Mouse (Mus musculus): ENCODE results near the gene Zfp217. TPM values are rescaled to one million over a fixed set of nuclear protein-coding genes. Genes with fewer than 3 reads are reported as not detected.

Zfp217 gene
- polyA plus RNA-seq, 1 experiment from 2014 or later, result 2.3 TPM

GRCm38 (mm10) chr2:170157280-170158200 lies 9.6 kb upstream of the Zfp217 start:
- Histone ChIP-seq H3K27me3 (0 out of 2 replicates have a peak, but pooled peaks cover 3% of the 10 kb centered on the region), H3K4me1 (replicated peaks) (peaks cover 25% of the 10 kb centered on the region), H3K9ac (no peak overlapping the region), H3K4me3 (no peak overlapping the region), H3K36me3 (no peaks in the 10 kb centered on the region), H3K27ac (no peak overlapping the region), H3K9me3 (no peaks in the 10 kb centered on the region), H3K4me2 (no peak overlapping the region)
- no peak for ATAC-seq (ENCODE audit: low FRiP score)
- 53% methylated on average over 11 of the region's 11 CpGs for WGBS

- Histone ChIP-seq H3K9me3 (no peaks in the 10 kb centered on the region), H3K27ac (0 out of 2 replicates have a peak overlapping the region, but pooled peaks have one; percentile 24), H3K4me2 (peak overlapping the region; percentile 56), H3K4me1 (replicated peaks) (peaks cover 25% of the 10 kb centered on the region), H3K9ac (peak overlapping the region; percentile 58), H3K27me3 (0 out of 2 replicates have a peak, but pooled peaks cover 3% of the 10 kb centered on the region), H3K36me3 (no peaks in the 10 kb centered on the region), H3K4me3 (peak overlapping the region; percentile 29)
- 12% methylated on average over 18 of the region's 18 CpGs for WGBS
- ATAC-seq (ENCODE audit: low FRiP score), result peak; percentile 61; the same call in 1 of the 2 replicates
Measured at GRCm38 (mm10) chr2:170155089-170155740, 7.3 kb upstream of the Zfp217 start.

DNA sequence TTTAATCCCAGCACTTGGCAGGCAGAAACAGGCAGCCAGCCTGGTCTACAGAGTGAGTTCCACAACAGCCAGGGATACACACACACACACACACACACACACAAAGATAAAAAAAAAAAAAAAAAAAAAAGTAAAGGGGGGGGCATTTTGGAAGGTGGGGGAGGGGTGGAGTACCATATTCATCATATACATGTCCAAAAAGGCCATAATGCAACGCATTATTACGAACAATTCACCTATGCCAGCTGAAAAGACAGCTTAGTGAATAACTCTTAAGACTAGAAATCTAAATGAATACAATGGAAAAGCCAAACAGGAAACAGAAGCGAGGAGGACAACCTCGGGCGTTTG lies 6.8 kb upstream of the Zfp217 start:
- 0 out of 2 replicates have a peak, but pooled peaks cover 3% of the 10 kb centered on the region for H3K27me3 ChIP-seq
- H3K9me3 ChIP-seq, result no peaks in the 10 kb centered on the region
- no peak for ATAC-seq (ENCODE audit: low FRiP score)
- peaks cover 25% of the 10 kb centered on the region for H3K4me1 ChIP-seq (replicated peaks)
- peak overlapping the region; percentile 56 for H3K4me2 ChIP-seq
- peak overlapping the region; percentile 58 for H3K9ac ChIP-seq
- H3K36me3 ChIP-seq, result no peaks in the 10 kb centered on the region
- H3K27ac ChIP-seq, result no peak overlapping the region
- WGBS, result 15% methylated on average over 5 of the region's 5 CpGs
- peak overlapping the region; percentile 29 for H3K4me3 ChIP-seq

DNA sequence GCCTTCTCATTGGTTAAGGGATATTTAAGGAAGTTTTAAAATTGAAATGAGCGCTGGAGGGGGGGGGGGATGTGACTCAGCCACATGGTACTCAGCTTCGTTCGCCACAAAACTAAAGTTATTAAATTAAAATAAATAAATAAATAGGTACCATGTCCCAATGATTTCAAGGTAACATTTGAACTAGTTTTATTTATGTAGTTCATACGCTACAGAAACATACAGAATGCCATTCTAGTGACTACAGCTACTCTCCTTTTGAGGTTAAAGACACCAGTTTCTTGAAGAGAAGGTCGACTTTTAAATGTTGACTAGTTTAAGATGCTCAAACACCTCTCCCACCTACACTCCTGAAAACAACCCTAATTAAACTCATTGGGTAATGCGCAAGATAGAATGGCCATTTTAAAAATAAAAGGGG lies 6.4 kb upstream of the Zfp217 start:
- ATAC-seq (ENCODE audit: low FRiP score), result no peak
- Histone ChIP-seq H3K27ac (no peak overlapping the region), H3K4me2 (peak overlapping the region; percentile 56), H3K4me3 (no peak overlapping the region), H3K27me3 (0 out of 2 replicates have a peak, but pooled peaks cover 3% of the 10 kb centered on the region), H3K4me1 (replicated peaks) (peaks cover 25% of the 10 kb centered on the region), H3K9me3 (no peaks in the 10 kb centered on the region), H3K9ac (no peak overlapping the region), H3K36me3 (no peaks in the 10 kb centered on the region)
- WGBS, result 21% methylated on average over 6 of the region's 6 CpGs

DNA sequence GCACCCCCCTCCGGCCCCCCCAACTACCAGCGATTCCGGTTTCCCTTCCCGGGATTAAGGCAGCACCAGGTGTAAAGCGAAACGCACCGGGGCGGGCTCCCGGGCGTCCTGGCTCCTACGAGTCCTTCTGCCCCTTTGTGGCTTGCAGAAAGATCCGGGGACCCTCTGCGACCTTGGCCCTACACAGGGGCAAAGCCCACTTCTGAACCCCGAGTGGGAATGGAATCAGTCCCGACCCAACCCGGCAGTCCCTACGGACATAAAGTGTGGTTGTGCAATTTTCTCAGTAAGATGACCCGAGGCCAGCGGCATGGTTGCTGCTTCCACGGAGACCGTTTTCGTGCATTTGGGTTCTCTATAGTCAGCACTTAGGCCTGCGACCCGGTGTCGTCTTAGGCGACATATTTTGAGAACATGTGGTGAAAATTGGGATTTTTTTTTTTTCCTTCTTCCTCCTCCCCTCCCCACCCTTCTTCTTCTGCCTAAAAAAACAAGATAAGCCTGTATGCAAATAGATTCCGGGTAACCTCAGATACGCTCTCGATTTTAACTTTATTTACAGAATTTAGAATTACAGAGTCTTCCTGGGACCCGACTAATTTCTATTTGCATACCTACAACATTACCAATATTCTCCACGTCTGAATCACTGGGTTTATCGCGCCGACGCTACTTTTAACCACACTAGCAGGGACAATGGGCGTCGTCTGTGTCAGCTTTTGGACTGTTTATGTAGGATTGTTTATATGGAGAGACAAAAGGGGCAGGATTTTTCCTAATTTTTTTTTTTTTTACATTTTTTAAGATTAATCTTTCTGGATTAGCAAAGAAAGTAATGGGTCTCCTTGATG lies 5.7 kb upstream of the Zfp217 start:
- Histone ChIP-seq H3K4me3 (peak overlapping the region; percentile 31), H3K4me1 (replicated peaks) (peaks cover 25% of the 10 kb centered on the region), H3K9me3 (no peaks in the 10 kb centered on the region), H3K36me3 (no peaks in the 10 kb centered on the region), H3K4me2 (peak overlapping the region; percentile 56), H3K27ac (no peak overlapping the region), H3K27me3 (0 out of 2 replicates have a peak, but pooled peaks cover 3% of the 10 kb centered on the region), H3K9ac (peak overlapping the region; percentile 49)
- no peak for ATAC-seq (ENCODE audit: low FRiP score)
- WGBS, result 2% methylated on average over 37 of the region's 37 CpGs

- H3K36me3 ChIP-seq, result no peaks in the 10 kb centered on the region
- WGBS, result 33% methylated on average over 7 of the region's 7 CpGs
- no peak for ATAC-seq (ENCODE audit: low FRiP score)
- no peak overlapping the region for H3K4me3 ChIP-seq
- no peak overlapping the region for H3K27ac ChIP-seq
- H3K9me3 ChIP-seq, result no peaks in the 10 kb centered on the region
- 0 out of 2 replicates have a peak, but pooled peaks cover 3% of the 10 kb centered on the region for H3K27me3 ChIP-seq
- H3K4me2 ChIP-seq, result no peak overlapping the region; the same call in 1 of the 2 replicates
- no peak overlapping the region for H3K9ac ChIP-seq
- H3K4me1 ChIP-seq (replicated peaks), result peaks cover 25% of the 10 kb centered on the region
Measured at GRCm38 (mm10) chr2:170152856-170153255, 5.0 kb upstream of the Zfp217 start.

DNA sequence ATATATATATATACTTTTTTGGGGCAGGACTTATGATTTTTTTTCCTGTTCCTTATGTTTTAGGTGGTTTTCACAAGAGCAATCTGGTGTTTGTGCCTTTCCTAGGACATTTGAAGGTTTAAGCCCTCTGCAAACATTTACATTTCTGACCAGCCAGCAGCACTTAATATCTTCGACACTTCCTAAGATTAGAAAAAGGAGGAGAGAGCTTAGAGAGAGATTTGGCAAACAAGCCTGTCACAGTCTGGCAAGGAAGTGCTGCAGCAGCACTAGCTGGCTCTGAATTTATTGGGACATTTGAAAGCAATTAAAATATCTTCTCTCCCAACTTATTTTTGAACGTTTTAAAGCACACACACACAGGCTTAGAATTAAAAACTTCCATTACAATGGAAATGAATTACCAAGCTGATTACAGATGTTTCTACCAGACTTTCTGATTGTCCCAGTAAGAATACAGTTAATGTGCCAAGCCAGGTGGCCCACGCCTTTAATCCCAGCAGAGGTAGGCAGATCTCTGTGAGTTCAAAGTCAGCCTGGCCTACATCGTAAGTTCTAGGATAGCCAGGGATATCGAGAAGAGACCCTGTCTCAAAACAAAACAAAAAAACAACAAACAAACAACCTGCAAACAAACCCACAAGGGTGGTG lies 4.3 kb upstream of the Zfp217 start:
- Histone ChIP-seq H3K4me3 (no peak overlapping the region), H3K27ac (no peak overlapping the region), H3K4me2 (no peak overlapping the region), H3K27me3 (0 out of 2 replicates have a peak, but pooled peaks cover 3% of the 10 kb centered on the region), H3K9ac (no peak overlapping the region), H3K4me1 (replicated peaks) (peaks cover 25% of the 10 kb centered on the region), H3K36me3 (no peaks in the 10 kb centered on the region), H3K9me3 (no peaks in the 10 kb centered on the region)
- no peak for ATAC-seq (ENCODE audit: low FRiP score)
- 75% methylated on average over 5 of the region's 5 CpGs for WGBS

DNA sequence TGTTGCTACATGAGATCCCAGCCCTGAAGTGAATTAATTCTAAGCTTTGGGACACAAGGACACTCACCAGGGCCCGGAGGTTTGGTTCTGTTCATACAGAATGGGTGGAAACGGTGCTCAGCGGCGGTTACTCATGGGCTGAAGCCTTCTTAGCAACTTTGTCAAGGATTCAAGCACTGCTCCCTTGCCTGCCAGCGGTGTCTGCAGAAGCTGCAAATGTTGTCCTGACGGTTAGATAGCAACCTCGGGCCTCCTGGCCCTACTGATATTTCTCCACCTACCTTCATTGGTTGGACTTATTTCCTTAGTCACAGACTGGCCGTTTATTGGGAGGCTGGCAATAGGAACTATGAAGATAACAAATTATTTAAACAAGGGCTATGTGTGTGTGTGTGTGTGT lies 3.6 kb upstream of the Zfp217 start:
- WGBS, result 86% methylated on average over 8 of the region's 8 CpGs
- Histone ChIP-seq H3K4me2 (no peak overlapping the region), H3K4me3 (no peak overlapping the region), H3K4me1 (replicated peaks) (peaks cover 25% of the 10 kb centered on the region), H3K27ac (no peak overlapping the region), H3K9ac (no peak overlapping the region), H3K27me3 (0 out of 2 replicates have a peak, but pooled peaks cover 3% of the 10 kb centered on the region), H3K9me3 (no peaks in the 10 kb centered on the region), H3K36me3 (no peaks in the 10 kb centered on the region)
- ATAC-seq (ENCODE audit: low FRiP score), result no peak

- WGBS, result 78% methylated on average over 7 of the region's 7 CpGs
Measured at GRCm38 (mm10) chr2:170148828-170149227, 925 bp upstream of the Zfp217 start.

DNA sequence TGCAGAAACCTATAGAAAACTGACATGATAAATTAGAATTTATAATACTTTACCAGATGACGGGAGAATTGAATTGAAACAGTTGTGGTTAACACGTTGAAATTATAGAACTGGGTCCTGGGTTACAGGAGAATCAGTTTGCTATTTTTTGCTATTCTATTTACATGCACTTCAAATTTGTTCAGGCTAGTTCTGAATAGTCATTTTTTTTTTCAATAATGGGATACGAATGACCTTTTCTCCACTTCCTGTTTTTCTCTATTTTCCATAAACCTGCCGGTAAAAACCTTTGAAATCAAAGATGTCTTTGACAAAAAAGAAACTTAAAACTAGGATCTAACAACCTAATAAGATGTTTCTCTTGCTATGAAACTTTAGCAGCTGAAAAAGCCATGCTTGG lies 733 bp downstream of the Zfp217 start:
- no peaks in the 10 kb centered on the region for H3K9me3 ChIP-seq
- H3K27ac ChIP-seq, result no peak overlapping the region
- no peaks in the 10 kb centered on the region for H3K4me1 ChIP-seq (replicated peaks)
- H3K4me3 ChIP-seq, result no peak overlapping the region
- no peaks in the 10 kb centered on the region for H3K27me3 ChIP-seq
- ATAC-seq (ENCODE audit: low FRiP score), result no peak
- WGBS, result 83% methylated on average over 4 of the region's 4 CpGs
- no peaks in the 10 kb centered on the region for H3K36me3 ChIP-seq
- H3K4me2 ChIP-seq, result no peak overlapping the region
- H3K9ac ChIP-seq, result no peak overlapping the region

More at GRCm38 (mm10) chr2:170148828-170149227, 925 bp upstream of the Zfp217 start:
- H3K4me3 ChIP-seq, result no peak overlapping the region
- H3K36me3 ChIP-seq, result no peaks in the 10 kb centered on the region
- 0 out of 2 replicates have a peak, but pooled peaks cover 3% of the 10 kb centered on the region for H3K27me3 ChIP-seq
- peaks cover 7% of the 10 kb centered on the region for H3K4me1 ChIP-seq (replicated peaks)
- H3K27ac ChIP-seq, result no peak overlapping the region
- H3K9me3 ChIP-seq, result no peaks in the 10 kb centered on the region
- H3K9ac ChIP-seq, result no peak overlapping the region
- H3K4me2 ChIP-seq, result no peak overlapping the region
- ATAC-seq (ENCODE audit: low FRiP score), result no peak

DNA sequence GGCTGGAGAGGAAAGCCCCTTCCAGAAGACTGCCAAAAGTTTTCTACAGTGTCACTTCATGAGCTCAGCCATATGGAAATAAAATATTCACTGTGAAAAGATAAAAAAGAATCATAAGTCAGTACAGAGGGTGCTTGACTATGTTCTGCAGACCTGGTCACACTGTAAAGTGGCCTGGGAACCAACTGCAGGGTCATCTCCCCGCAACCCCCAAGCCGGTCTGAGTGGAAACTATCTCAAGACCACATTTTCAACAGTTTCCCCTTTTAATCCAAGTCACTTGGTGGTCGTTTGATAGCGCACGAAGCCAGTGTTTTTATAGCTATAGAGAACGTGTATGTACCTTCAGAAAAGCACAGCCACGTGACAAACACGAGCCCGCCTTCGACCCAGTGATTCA lies 3.6 kb downstream of the Zfp217 start:
- no peak for ATAC-seq (ENCODE audit: low FRiP score)
- H3K9ac ChIP-seq, result no peak overlapping the region
- no peak overlapping the region for H3K4me3 ChIP-seq
- WGBS, result 90% methylated on average over 10 of the region's 10 CpGs
- H3K4me1 ChIP-seq (replicated peaks), result no peaks in the 10 kb centered on the region
- H3K36me3 ChIP-seq, result no peaks in the 10 kb centered on the region
- H3K27ac ChIP-seq, result no peak overlapping the region
- H3K4me2 ChIP-seq, result no peak overlapping the region
- no peaks in the 10 kb centered on the region for H3K27me3 ChIP-seq
- no peaks in the 10 kb centered on the region for H3K9me3 ChIP-seq

Measured in hindbrain, embryonic 13.5 days (tissue).